In genomic region chr1:151997591-151997990, GRCm38 (mm10) we compare ENCODE assay signal across 21 mouse cellular contexts.
DNase-seq lines count a peak whose midpoint lies in the region; ATAC-seq lines count a peak whose summit lies in the region.
"Had no signal": no experiment of that assay in that cellular context is flagged by ENCODE, and none has a peak within 500 bp of the region (broad histone marks: within the 10 kb centered on the region; RNA-seq: fewer than 3 reads in every experiment).

No protein-coding gene starts in this region.

- 77% methylated on average over 7 of the region's 7 CpGs for WGBS in intestine, embryonic 15.5 days

- H3K27ac ChIP-seq in intestine, embryonic 15.5 days = no peak overlapping the region
- H3K27ac ChIP-seq: embryonic facial prominence, embryonic 15.5 days; forebrain, embryonic 10.5 days; heart, embryonic 13.5 days; hindbrain, embryonic 12.5 days; hindbrain, postnatal 0 days had no signal

- no peak overlapping the region for H3K4me3 ChIP-seq in intestine, embryonic 15.5 days (replicated peaks)
- H3K4me3 ChIP-seq: embryonic facial prominence, embryonic 15.5 days; erythroblast, embryonic 14.5 days; forebrain, embryonic 10.5 days; heart, embryonic 13.5 days; hindbrain, embryonic 12.5 days had no signal

- peak; percentile 60 for ATAC-seq in granulocyte monocyte progenitor cell, adult 5-6 weeks (replicated peaks; ENCODE audit: poor library complexity, severe bottlenecking)
- peak; percentile 43 for ATAC-seq in megakaryocyte progenitor cell, adult 5-6 weeks (replicated peaks; ENCODE audit: poor library complexity)
- no peak for ATAC-seq in intestine, embryonic 15.5 days
- ATAC-seq: activated CD4-positive, CD25-positive, alpha-beta regulatory T cell, adult 4 months; forebrain, embryonic 14.5 days; hindbrain, postnatal 0 days; Patski had no signal

- no peak overlapping the region for H3K4me2 ChIP-seq in intestine, embryonic 15.5 days (replicated peaks)
- H3K4me2 ChIP-seq: embryonic facial prominence, embryonic 15.5 days; heart, embryonic 13.5 days; hindbrain, embryonic 12.5 days had no signal

- peak; percentile 88 for DNase-seq in heart, adult 11 months
- DNase-seq in heart, adult 18-20 months = no peak
- DNase-seq in lung, postnatal 10 days = no peak
- DNase-seq in right cerebral cortex, postnatal 4 days = no peak
- DNase-seq: adrenal gland, postnatal 14 days; cerebellum, adult 2 months; cerebellum, postnatal 10 days; embryo, embryonic 11 days; heart, postnatal 36 days had no signal

- no peaks in the 10 kb centered on the region for H3K36me3 ChIP-seq in intestine, embryonic 15.5 days
- H3K36me3 ChIP-seq: embryonic facial prominence, embryonic 15.5 days; forebrain, embryonic 10.5 days; hindbrain, embryonic 12.5 days had no signal

- H3K9me3 ChIP-seq in intestine, embryonic 15.5 days = no peaks in the 10 kb centered on the region
- H3K9me3 ChIP-seq: embryonic facial prominence, embryonic 15.5 days; forebrain, embryonic 10.5 days; heart, embryonic 13.5 days; hindbrain, embryonic 12.5 days had no signal

- H3K9ac ChIP-seq in intestine, embryonic 15.5 days = no peak overlapping the region
- H3K9ac ChIP-seq: embryonic facial prominence, embryonic 15.5 days; heart, embryonic 13.5 days; hindbrain, embryonic 12.5 days had no signal

- H3K27me3 ChIP-seq in intestine, embryonic 15.5 days (replicated peaks) = no peaks in the 10 kb centered on the region
- H3K27me3 ChIP-seq: embryonic facial prominence, embryonic 15.5 days; heart, embryonic 13.5 days; hindbrain, embryonic 12.5 days; Patski had no signal

- H3K4me1 ChIP-seq in intestine, embryonic 15.5 days (replicated peaks) = peaks cover 8% of the 10 kb centered on the region; the same call in 1 of the 2 replicates
